Mouse (Mus musculus): ENCODE measurements around the gene Psmg4. TPM values are rescaled to one million over a fixed set of nuclear protein-coding genes. Genes with fewer than 3 reads are reported as not detected.

The Psmg4 gene
- polyA plus RNA-seq, 1 experiment = 47.9 TPM

GRCm38 (mm10) chr13:34146916-34147315, 15.8 kb upstream of the Psmg4 start:
- DNase-seq (ENCODE audit: extremely low spot score in 1 of 2, low spot score in 1 of 2) = no peak

GRCm38 (mm10) chr13:34148181-34148580, 14.6 kb upstream of the Psmg4 start:
- DNase-seq (ENCODE audit: extremely low spot score in 1 of 2, low spot score in 1 of 2) = no peak

- peak; percentile 71 to 76 for DNase-seq (ENCODE audit: extremely low spot score in 1 of 2, low spot score in 1 of 2)
Observed at GRCm38 (mm10) chr13:34148767-34149392, 13.9 kb upstream of the Psmg4 start.

- DNase-seq (ENCODE audit: extremely low spot score in 1 of 2, low spot score in 1 of 2) = no peak
Observed at GRCm38 (mm10) chr13:34149463-34150176, 13.1 kb upstream of the Psmg4 start.

GRCm38 (mm10) chr13:34150271-34151027, 12.3 kb upstream of the Psmg4 start:
- no peak for DNase-seq (ENCODE audit: extremely low spot score in 1 of 2, low spot score in 1 of 2)

GRCm38 (mm10) chr13:34151425-34151824, 11.3 kb upstream of the Psmg4 start:
- no peak for DNase-seq (ENCODE audit: extremely low spot score in 1 of 2, low spot score in 1 of 2)

GRCm38 (mm10) chr13:34152695-34153094, 10.1 kb upstream of the Psmg4 start:
- DNase-seq (ENCODE audit: extremely low spot score in 1 of 2, low spot score in 1 of 2) = no peak

- no peak for DNase-seq (ENCODE audit: extremely low spot score in 1 of 2, low spot score in 1 of 2)
Observed at GRCm38 (mm10) chr13:34153254-34154011, 9.3 kb upstream of the Psmg4 start.

GRCm38 (mm10) chr13:34154217-34154930, 8.4 kb upstream of the Psmg4 start:
- DNase-seq (ENCODE audit: extremely low spot score in 1 of 2, low spot score in 1 of 2) = peak in 1 of 2 experiments; percentile 90

GRCm38 (mm10) chr13:34154931-34155272, 7.9 kb upstream of the Psmg4 start:
- peak in 1 of 2 experiments; percentile 86 for DNase-seq (ENCODE audit: extremely low spot score in 1 of 2, low spot score in 1 of 2)

GRCm38 (mm10) chr13:34156133-34156839, 6.5 kb upstream of the Psmg4 start:
- DNase-seq (ENCODE audit: extremely low spot score in 1 of 2, low spot score in 1 of 2) = no peak

GRCm38 (mm10) chr13:34156840-34157185, 6.0 kb upstream of the Psmg4 start:
- no peak for DNase-seq (ENCODE audit: extremely low spot score in 1 of 2, low spot score in 1 of 2)

- DNase-seq (ENCODE audit: extremely low spot score in 1 of 2, low spot score in 1 of 2) = no peak
Observed at GRCm38 (mm10) chr13:34157596-34158157, 5.1 kb upstream of the Psmg4 start.

GRCm38 (mm10) chr13:34159926-34160325, 2.8 kb upstream of the Psmg4 start:
- DNase-seq (ENCODE audit: extremely low spot score in 1 of 2, low spot score in 1 of 2) = no peak

GRCm38 (mm10) chr13:34163304-34163975, 676 bp downstream of the Psmg4 start:
- no peak for DNase-seq (ENCODE audit: extremely low spot score in 1 of 2, low spot score in 1 of 2)

- no peak for DNase-seq (ENCODE audit: extremely low spot score in 1 of 2, low spot score in 1 of 2)
Observed at GRCm38 (mm10) chr13:34174025-34174424, 11.3 kb downstream of the Psmg4 start.

- DNase-seq (ENCODE audit: extremely low spot score in 1 of 2, low spot score in 1 of 2) = no peak
Observed at GRCm38 (mm10) chr13:34181624-34182023, 18.9 kb downstream of the Psmg4 start.

GRCm38 (mm10) chr13:34185371-34185770, 22.6 kb downstream of the Psmg4 start:
- no peak for DNase-seq (ENCODE audit: extremely low spot score in 1 of 2, low spot score in 1 of 2)

GRCm38 (mm10) chr13:34187571-34187970, 24.8 kb downstream of the Psmg4 start:
- peak; percentile 71 to 85 for DNase-seq (ENCODE audit: extremely low spot score in 1 of 2, low spot score in 1 of 2)

All from frontal cortex, adult 2 months (tissue).